Mouse (Mus musculus): Measurements from ENCODE around the gene Gm8897. TPM values are rescaled to one million over a fixed set of nuclear protein-coding genes. Genes with fewer than 3 reads are reported as not detected.
"Not testable (repeated sequence)": the region's sequence is repeated elsewhere in the genome, so short reads cannot be mapped to it uniquely, and the experiment has no call there.

The Gm8897 gene
- not detected for total RNA-seq (2022)

DNA sequence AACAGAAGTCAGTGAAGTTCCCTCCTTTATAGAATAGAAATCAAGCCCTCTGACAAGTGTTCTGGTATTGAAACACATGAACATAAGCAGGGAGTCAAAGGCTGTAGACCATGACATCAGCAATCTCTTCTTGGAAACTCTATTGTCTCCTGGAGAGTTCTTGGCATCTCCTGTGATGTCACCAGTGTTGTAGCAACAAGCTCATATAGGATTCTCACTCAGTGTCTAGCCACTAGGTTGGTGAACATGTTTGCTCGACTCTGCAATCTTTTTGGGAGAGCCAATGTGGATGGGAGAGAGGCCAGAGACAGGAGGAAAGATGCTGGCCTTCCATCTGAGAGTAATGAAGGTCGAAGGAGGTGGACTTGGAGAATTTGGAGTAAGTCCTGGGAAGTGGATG is at the start of gene Gm8897:
Gene Gm8897, plus strand, starts transcription at position 301 of the 400 bp plus-strand sequence.
- DNase-seq (ENCODE audit: low spot score in 2 of 2) = not testable (repeated sequence)

DNA sequence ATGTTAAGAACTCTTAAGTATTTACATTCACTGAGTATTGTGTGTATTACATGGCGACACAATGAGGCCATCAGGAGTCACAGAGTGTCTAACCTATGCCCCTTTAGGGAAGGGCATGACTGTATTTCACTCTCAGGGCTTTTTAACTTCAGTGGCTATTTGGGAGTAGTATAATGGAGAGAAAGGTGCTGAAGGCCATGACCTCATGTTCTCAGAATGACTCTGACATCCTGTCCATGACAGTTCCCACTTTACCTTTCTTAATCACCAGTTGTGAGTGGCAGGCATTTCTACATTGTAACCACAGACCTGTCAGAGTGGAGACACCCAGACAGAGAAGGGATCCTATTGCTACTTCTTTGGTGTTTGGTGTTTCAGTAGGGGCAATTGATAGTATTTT is 473 bp downstream of the Gm8897 start:
- DNase-seq (ENCODE audit: low spot score in 2 of 2) = not testable (repeated sequence)

Other genes starting within 250 kb of the Gm8897 start
- gene Gm5861, start 233.3 kb upstream of the Gm8897 start, total RNA-seq (2022) = not detected
- gene Gm8890, start 160.4 kb upstream of the Gm8897 start, total RNA-seq (2022) = not detected
- not detected for gene Speer1, start 74.9 kb upstream of the Gm8897 start, total RNA-seq (2022)
- not detected for gene Gm8906, start 86.3 kb downstream of the Gm8897 start, total RNA-seq (2022)
- not detected for gene Gm6460, start 178.5 kb downstream of the Gm8897 start, total RNA-seq (2022)

Data from left cerebral cortex, adult 8-10 months (tissue).